Mouse (Mus musculus) small intestine, adult 2 months (tissue): Measurements from ENCODE around the gene Zfp296.

ENCODE experiments used
- CTCF ChIP-seq: fragments of 200-500 bp; IDR thresholded peaks from 2 replicates; pipeline ENCODE4 v1.5.1; 2012; ENCODE audit warnings: low read depth, mild to moderate bottlenecking, control low read depth, inconsistent platforms, low read length, moderate library complexity, mixed read lengths; ENCODE audit not compliant: insufficient replicate concordance, insufficient read length; ENCODE audit errors: extremely low read depth
- POLR2A ChIP-seq: fragments of 200-500 bp; IDR thresholded peaks from 2 replicates; pipeline ENCODE4 v1.6.1; 2012; ENCODE audit warnings: low read depth, mild to moderate bottlenecking, control low read depth, inconsistent platforms, low read length, moderate library complexity

DNA sequence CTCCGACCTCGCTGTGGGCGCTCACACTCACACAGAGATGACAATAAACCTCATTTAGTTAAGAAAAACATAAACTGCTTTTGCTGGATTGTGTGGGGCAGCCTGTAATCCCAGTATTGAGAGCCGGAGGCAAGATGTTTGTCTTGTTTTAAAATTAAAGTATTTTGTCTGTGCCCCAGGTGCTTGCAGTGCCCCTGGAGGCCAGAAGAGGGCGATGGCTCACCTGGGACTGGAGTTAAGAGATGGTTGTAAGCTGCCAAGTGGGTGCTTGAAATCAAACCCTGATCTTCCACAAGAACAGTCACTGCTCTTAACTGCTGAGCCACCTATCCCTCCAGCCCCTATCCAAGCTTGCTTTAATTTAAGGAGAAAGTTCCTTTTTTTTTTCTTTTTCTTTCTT lies 33.9 kb downstream of the Zfp296 start:
- TF ChIP-seq CTCF, result peak; percentile 37; the same call in 1 of the 2 replicates
- TF ChIP-seq POLR2A, result no peak
